Mouse (Mus musculus) ES-E14 (cell line): Measurements from ENCODE around the gene Dab2ip.

Experiments used
- CHD2 ChIP-seq: IDR thresholded peaks from 2 replicates; pipeline ENCODE4 v1.6.1; 2014; ENCODE audit warnings: mild to moderate bottlenecking, low read depth, low read length, inconsistent platforms
- HCFC1 ChIP-seq: IDR thresholded peaks from 2 replicates; pipeline ENCODE4 v1.6.1; 2012; ENCODE audit warnings: low read length, inconsistent platforms, borderline replicate concordance; ENCODE audit not compliant: insufficient read depth
- ZC3H11A ChIP-seq: IDR thresholded peaks from 2 replicates; pipeline ENCODE4 v1.6.1; 2012; ENCODE audit warnings: low read depth, mild to moderate bottlenecking, inconsistent platforms, low read length, borderline replicate concordance
- ZNF384 ChIP-seq: IDR thresholded peaks from 2 replicates; pipeline ENCODE4 v1.6.1; 2012; ENCODE audit warnings: low read depth, low read length, inconsistent platforms

- TF ChIP-seq ZNF384 (no peak), CHD2 (no peak), ZC3H11A (no peak), HCFC1 (no peak)
These were observed 61.5 kb downstream of the Dab2ip start for GRCm38 (mm10) chr2:35619532-35619931.
